Mouse (Mus musculus): ENCODE data around the gene Bfar. TPM values are rescaled to one million over a fixed set of nuclear protein-coding genes. Genes with fewer than 3 reads are reported as not detected.

The Bfar gene
- polyA plus RNA-seq, 1 experiment, result 26.6 TPM

DNA sequence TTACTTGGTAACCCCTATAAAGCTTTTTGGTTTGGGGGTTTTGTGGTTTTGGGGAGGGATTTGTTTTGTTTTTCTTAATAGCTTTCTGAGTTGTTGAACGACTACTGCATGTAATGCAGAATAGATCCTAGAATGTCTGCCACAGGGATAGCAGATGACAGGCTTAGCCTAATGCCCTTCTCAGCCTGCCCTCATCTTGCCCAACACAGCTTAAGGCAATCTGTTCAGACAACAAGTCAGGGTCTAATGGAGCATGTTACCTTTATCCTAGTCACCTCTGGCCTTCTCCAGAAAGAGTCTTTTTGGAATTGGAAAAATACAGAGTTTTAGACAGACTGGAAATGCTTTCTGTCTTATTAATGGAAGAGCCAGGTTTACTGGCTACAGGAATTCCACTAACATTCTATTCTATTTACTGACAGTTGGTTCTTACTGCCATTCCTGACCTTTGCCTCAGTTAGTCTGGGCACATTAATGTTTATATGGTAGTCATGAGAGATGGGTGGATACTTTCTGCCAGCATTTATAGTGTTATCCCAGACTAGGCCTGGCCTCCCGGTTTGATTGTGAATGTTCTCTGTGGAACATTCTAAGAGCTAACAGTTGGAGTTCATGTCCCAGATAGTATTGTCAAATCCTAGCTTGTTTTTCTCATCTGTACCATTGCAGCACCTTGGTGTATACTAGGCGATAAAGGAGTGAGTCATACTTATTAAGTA lies 7.1 kb downstream of the Bfar start:
- WGBS, result 71% methylated on average over 3 of the region's 3 CpGs
- Histone ChIP-seq H3K27ac (ENCODE audit: control insufficient read depth, insufficient read depth, low read depth, low read length, poor library complexity) (no peak overlapping the region), H3K4me1 (ENCODE audit: control insufficient read depth, insufficient read depth, low read length) (no peaks in the 10 kb centered on the region), H3K4me3 (replicated peaks; ENCODE audit: control insufficient read depth, low read depth, low read length) (no peak overlapping the region)
- TF ChIP-seq POLR2A (IDR thresholded peaks at IDR 0.05; ENCODE audit: borderline replicate concordance, control insufficient read depth, low read depth, low read length) (no peak), CTCF (IDR thresholded peaks at IDR 0.05; ENCODE audit: control insufficient read depth, insufficient read depth, low read length) (no peak)

GRCm38 (mm10) chr16:13698998-13699397 lies 27.3 kb downstream of the Bfar start:
- Histone ChIP-seq H3K4me3 (replicated peaks; ENCODE audit: control insufficient read depth, low read depth, low read length) (no peak overlapping the region), H3K4me1 (ENCODE audit: control insufficient read depth, insufficient read depth, low read length) (no peaks in the 10 kb centered on the region), H3K27ac (ENCODE audit: control insufficient read depth, insufficient read depth, low read depth, low read length, poor library complexity) (no peak overlapping the region)
- TF ChIP-seq POLR2A (IDR thresholded peaks at IDR 0.05; ENCODE audit: borderline replicate concordance, control insufficient read depth, low read depth, low read length) (no peak), CTCF (IDR thresholded peaks at IDR 0.05; ENCODE audit: control insufficient read depth, insufficient read depth, low read length) (no peak)
- 92% methylated on average over 7 of the region's 7 CpGs for WGBS

DNA sequence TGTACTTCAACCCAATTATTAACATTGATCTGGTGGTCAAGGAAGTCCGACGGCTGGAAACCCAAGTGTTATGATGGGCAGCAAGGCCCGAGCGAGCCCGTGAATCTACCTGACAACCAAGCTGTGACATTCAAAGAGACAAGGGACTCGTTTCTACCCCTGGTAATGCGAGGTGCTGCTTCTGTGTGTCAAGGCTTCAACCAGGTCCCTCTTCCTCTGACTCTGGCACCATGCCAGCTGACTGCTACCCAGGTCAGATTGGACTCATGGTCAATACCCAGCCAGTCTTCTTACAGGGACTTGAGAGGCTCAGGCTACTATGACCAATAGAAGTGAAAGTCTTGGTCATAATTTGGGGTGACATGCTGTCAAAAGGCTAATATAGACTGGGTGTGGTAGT lies 30.5 kb downstream of the Bfar start:
- Histone ChIP-seq H3K4me3 (replicated peaks; ENCODE audit: control insufficient read depth, low read depth, low read length) (no peak overlapping the region), H3K27ac (ENCODE audit: control insufficient read depth, insufficient read depth, low read depth, low read length, poor library complexity) (no peak overlapping the region), H3K4me1 (ENCODE audit: control insufficient read depth, insufficient read depth, low read length) (no peaks in the 10 kb centered on the region)
- 93% methylated on average over 7 of the region's 7 CpGs for WGBS
- no peak for TF ChIP-seq CTCF (IDR thresholded peaks at IDR 0.05; ENCODE audit: control insufficient read depth, insufficient read depth, low read length)
- no peak for TF ChIP-seq POLR2A (IDR thresholded peaks at IDR 0.05; ENCODE audit: borderline replicate concordance, control insufficient read depth, low read depth, low read length)

- no peak overlapping the region for H3K4me3 ChIP-seq (replicated peaks; ENCODE audit: control insufficient read depth, low read depth, low read length)
- 86% methylated on average over 9 of the region's 10 CpGs for WGBS
These were observed 33.0 kb downstream of the Bfar start for GRCm38 (mm10) chr16:13704676-13705075.

GRCm38 (mm10) chr16:13714910-13715309 lies 43.3 kb downstream of the Bfar start:
- WGBS, result 80% methylated on average over 3 of the region's 3 CpGs
- Histone ChIP-seq H3K27ac (ENCODE audit: control insufficient read depth, insufficient read depth, low read depth, low read length, poor library complexity) (no peak overlapping the region), H3K4me1 (ENCODE audit: control insufficient read depth, insufficient read depth, low read length) (no peaks in the 10 kb centered on the region; the same call in 1 of the 2 replicates), H3K4me3 (replicated peaks; ENCODE audit: control insufficient read depth, low read depth, low read length) (no peak overlapping the region)
- no peak for TF ChIP-seq POLR2A (IDR thresholded peaks at IDR 0.05; ENCODE audit: borderline replicate concordance, control insufficient read depth, low read depth, low read length)
- TF ChIP-seq CTCF (IDR thresholded peaks at IDR 0.05; ENCODE audit: control insufficient read depth, insufficient read depth, low read length), result no peak

More at GRCm38 (mm10) chr16:13704676-13705075, 33.0 kb downstream of the Bfar start:
- H3K4me1 ChIP-seq (ENCODE audit: control insufficient read depth, insufficient read depth, low read length), result no peaks in the 10 kb centered on the region
- H3K27ac ChIP-seq (ENCODE audit: control insufficient read depth, insufficient read depth, low read depth, low read length, poor library complexity), result no peak overlapping the region
- TF ChIP-seq POLR2A (IDR thresholded peaks at IDR 0.05; ENCODE audit: borderline replicate concordance, control insufficient read depth, low read depth, low read length) (no peak), CTCF (IDR thresholded peaks at IDR 0.05; ENCODE audit: control insufficient read depth, insufficient read depth, low read length) (no peak)

DNA sequence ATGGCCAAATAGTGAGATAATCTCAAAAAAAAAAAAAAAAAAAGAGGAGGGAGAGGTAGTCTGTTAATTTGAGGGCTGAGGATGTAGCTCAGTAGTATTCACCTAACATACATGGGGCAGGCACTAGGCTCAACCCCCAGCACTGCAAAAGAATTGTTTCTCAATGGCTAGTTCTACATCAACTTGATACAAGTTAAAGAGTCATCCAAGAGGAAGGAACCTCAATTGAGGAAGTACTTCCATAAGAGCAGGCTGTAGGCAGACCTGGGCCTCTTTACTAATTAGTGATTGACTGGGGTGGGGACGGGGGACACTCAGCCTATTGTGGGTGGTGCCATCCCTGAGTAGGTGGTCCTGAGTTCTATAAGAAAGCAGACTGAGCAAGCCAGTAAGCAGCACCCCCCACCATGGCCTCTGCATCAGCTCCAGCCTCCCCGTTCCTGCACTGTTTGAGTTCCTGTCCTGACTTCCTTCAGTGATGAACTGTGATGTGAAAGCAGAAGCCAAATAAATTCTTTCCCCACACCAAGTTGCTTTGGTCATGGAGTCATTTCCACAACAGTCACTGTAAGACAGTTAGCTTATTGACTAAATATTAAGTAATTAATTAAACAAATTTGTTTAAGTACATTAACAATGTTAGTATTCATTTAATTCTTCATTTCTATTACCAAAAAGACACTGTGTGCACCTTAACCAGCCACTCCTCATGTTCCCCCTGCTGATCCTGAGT lies 45.3 kb downstream of the Bfar start:
- no peaks in the 10 kb centered on the region; the same call in 1 of the 2 replicates for H3K4me1 ChIP-seq (ENCODE audit: control insufficient read depth, insufficient read depth, low read length)
- WGBS, result 30% methylated on average over 2 of the region's 2 CpGs
- no peak overlapping the region for H3K27ac ChIP-seq (ENCODE audit: control insufficient read depth, insufficient read depth, low read depth, low read length, poor library complexity)
- H3K4me3 ChIP-seq (replicated peaks; ENCODE audit: control insufficient read depth, low read depth, low read length), result no peak overlapping the region
- no peak for TF ChIP-seq CTCF (IDR thresholded peaks at IDR 0.05; ENCODE audit: control insufficient read depth, insufficient read depth, low read length)
- no peak for TF ChIP-seq POLR2A (IDR thresholded peaks at IDR 0.05; ENCODE audit: borderline replicate concordance, control insufficient read depth, low read depth, low read length)

DNA sequence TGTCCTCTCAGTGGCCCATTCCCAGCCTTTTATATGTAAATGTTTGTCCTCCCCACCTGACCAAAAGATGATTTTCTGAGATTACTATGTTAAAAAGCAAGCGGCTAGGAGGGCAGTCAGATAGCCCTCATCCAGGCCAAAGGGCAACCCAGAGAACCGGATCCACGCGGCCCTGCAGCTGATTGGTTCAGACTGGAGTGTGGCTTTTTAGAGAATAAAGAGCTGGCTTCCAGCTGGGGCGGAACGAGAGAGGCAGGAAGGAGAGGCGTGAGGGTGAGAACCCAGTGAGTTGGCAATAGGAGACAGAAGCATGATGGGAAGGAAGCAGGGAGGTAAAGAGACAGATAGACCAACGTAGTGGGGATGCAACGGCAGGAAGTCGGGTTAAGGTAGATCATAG lies 51.3 kb downstream of the Bfar start:
- Histone ChIP-seq H3K4me1 (ENCODE audit: control insufficient read depth, insufficient read depth, low read length) (no peaks in the 10 kb centered on the region), H3K27ac (ENCODE audit: control insufficient read depth, insufficient read depth, low read depth, low read length, poor library complexity) (no peak overlapping the region), H3K4me3 (replicated peaks; ENCODE audit: control insufficient read depth, low read depth, low read length) (no peak overlapping the region)
- TF ChIP-seq POLR2A (IDR thresholded peaks at IDR 0.05; ENCODE audit: borderline replicate concordance, control insufficient read depth, low read depth, low read length), result no peak
- no peak for TF ChIP-seq CTCF (IDR thresholded peaks at IDR 0.05; ENCODE audit: control insufficient read depth, insufficient read depth, low read length)
- WGBS, result 42% methylated on average over 10 of the region's 10 CpGs

DNA sequence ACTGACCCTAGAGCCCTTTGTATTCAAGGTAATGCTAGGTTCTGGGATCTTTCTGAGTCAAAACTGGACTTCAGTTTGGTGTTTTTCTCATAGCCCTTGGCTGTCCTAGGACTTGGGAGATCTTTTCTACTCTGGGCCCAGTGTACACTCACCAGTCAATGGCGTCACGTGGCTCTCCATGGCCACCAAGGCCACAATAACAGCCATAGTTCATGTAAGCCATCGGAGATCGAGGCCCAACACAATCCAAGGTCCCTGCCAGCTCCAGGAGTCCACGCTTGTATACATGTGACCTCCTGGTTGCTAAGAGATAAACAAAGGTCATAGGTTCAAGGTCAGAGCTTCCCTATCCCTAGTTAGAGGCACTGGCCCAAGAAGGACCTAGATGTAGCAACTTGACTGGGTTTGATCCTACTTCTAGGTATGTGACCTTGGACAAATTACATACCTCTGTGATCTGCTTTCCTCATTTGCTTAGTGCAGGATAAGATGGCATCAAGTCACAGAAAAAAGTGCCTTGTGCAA lies 56.2 kb downstream of the Bfar start:
- H3K4me3 ChIP-seq (replicated peaks; ENCODE audit: control insufficient read depth, low read depth, low read length), result no peak overlapping the region
- no peak overlapping the region for H3K27ac ChIP-seq (ENCODE audit: control insufficient read depth, insufficient read depth, low read depth, low read length, poor library complexity)
- WGBS, result 82% methylated on average over 5 of the region's 5 CpGs
- no peak for TF ChIP-seq CTCF (IDR thresholded peaks at IDR 0.05; ENCODE audit: control insufficient read depth, insufficient read depth, low read length)
- TF ChIP-seq POLR2A (IDR thresholded peaks at IDR 0.05; ENCODE audit: borderline replicate concordance, control insufficient read depth, low read depth, low read length), result no peak
- no peaks in the 10 kb centered on the region for H3K4me1 ChIP-seq (ENCODE audit: control insufficient read depth, insufficient read depth, low read length)

Data from bone marrow, adult 2 months (tissue).